Mouse (Mus musculus) T-cell, adult 2 months (primary cell): ENCODE results near the gene Suox.
"Not testable (repeated sequence)": the region's sequence is repeated elsewhere in the genome, so short reads cannot be mapped to it uniquely, and the experiment has no call there.

Source experiments
- DNase-seq: peaks from one replicate; pipeline ENCODE4 v3.0.0; 2022; ENCODE audit warnings: low spot score

Suox gene

GRCm38 (mm10) chr10:128626311-128627310 is 47.3 kb downstream of the Suox start, which contains the start of gene Rps26:
TSS of gene Rps26 (minus strand) at chr10:128626747.
- peak; percentile 95 for DNase-seq

- DNase-seq: no peak
These were observed 48.5 kb downstream of the Suox start for GRCm38 (mm10) chr10:128625287-128625894.

- not testable (repeated sequence) for DNase-seq
These were observed 50.7 kb downstream of the Suox start for GRCm38 (mm10) chr10:128623106-128623613.

DNA sequence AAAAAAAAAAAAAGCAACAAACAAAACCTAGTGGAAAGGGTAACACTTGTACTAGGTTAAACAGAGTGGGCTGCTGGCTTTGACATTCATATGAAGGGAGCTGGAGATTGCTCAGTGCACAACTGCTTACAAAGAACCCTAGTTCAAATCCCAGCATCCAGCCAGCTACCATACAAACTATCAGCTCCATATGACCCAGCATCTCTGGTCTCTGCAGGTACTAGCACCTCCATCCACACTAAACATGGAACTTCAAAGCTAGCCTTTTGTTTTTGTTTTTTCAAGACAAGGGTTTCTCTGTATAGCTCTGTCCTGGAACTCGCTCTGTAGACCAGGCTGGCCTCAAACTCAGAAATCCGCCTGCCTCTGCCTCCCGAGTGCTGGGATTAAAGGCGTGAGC is 51.2 kb downstream of the Suox start:
- no peak for DNase-seq

GRCm38 (mm10) chr10:128621986-128622520 is 51.8 kb downstream of the Suox start:
- no peak for DNase-seq

DNA sequence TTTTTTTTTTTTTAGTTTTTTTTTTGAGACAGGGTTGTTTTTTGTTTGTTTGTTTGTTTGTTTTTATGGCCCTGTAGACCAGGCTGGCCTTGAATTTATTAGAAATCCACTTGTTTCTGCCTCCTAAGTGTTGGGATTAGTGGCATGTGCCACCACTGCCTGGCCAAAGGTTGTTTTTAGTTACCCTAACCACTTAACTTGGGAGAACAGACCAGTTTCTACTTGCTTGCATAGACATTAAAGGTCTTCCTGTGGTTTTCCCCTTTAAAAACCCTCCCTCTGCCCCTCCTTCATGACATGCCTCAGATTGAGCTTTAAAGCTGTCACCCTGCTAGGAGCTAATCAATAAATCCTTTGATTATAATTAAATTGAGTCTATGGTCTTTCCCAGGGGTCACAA is 53.6 kb downstream of the Suox start:
- DNase-seq: no peak
